Mouse (Mus musculus) left cerebral cortex, adult 6 months (tissue): ENCODE data around the gene Gatad2b. TPM values are rescaled to one million over a fixed set of nuclear protein-coding genes. Genes with fewer than 3 reads are reported as not detected.

ENCODE experiments used
- long read RNA-seq, 2 experiments: library from polyadenylated mRNA; unstranded; transcript quantifications; one replicate each; pipeline ENCODE4 v2.0.0; 2019 to 2020
- polyA plus RNA-seq: library from polyadenylated mRNA; unstranded; fragments of <200 nt; fragmentation: Nextera tagmentation; gene quantifications from 2 replicates; pipeline ENCODE4 v1.2.3, GENCODE M21; 2021

Gatad2b gene
- 9.9 and 10.3 TPM in 2 replicates for polyA plus RNA-seq
- long read RNA-seq, experiment 1, full-length matches to known transcripts = 2 of 23 reads
- long read RNA-seq, experiment 1, partial matches to known transcripts = 2 of 23 reads
- long read RNA-seq, experiment 1, other reads (novel, unspliced or antisense) = 19 of 23 reads
- long read RNA-seq, experiment 2, full-length matches to known transcripts = 4 of 23 reads
- long read RNA-seq, experiment 2, partial matches to known transcripts = 4 of 23 reads
- long read RNA-seq, experiment 2, other reads (novel, unspliced or antisense) = 15 of 23 reads

GRCm38 (mm10) chr3:90292345-90293275 lies at the start of gene Gatad2b:
Gene Gatad2b (plus strand): TSS chr3:90293178.

GRCm38 (mm10) chr3:90247960-90248745 lies 44.8 kb upstream of the Gatad2b start, which contains the start of gene Slc39a1:
Gene Slc39a1 (plus strand): TSS chr3:90248172.

GRCm38 (mm10) chr3:90253653-90254418 lies 39.1 kb upstream of the Gatad2b start, which contains the start of gene Crtc2:
Gene Crtc2 (plus strand): TSS chr3:90254163.

GRCm38 (mm10) chr3:90265034-90265931 lies 27.7 kb upstream of the Gatad2b start, which contains the start of gene Dennd4b:
Gene Dennd4b (plus strand): TSS chr3:90265185.

DNA sequence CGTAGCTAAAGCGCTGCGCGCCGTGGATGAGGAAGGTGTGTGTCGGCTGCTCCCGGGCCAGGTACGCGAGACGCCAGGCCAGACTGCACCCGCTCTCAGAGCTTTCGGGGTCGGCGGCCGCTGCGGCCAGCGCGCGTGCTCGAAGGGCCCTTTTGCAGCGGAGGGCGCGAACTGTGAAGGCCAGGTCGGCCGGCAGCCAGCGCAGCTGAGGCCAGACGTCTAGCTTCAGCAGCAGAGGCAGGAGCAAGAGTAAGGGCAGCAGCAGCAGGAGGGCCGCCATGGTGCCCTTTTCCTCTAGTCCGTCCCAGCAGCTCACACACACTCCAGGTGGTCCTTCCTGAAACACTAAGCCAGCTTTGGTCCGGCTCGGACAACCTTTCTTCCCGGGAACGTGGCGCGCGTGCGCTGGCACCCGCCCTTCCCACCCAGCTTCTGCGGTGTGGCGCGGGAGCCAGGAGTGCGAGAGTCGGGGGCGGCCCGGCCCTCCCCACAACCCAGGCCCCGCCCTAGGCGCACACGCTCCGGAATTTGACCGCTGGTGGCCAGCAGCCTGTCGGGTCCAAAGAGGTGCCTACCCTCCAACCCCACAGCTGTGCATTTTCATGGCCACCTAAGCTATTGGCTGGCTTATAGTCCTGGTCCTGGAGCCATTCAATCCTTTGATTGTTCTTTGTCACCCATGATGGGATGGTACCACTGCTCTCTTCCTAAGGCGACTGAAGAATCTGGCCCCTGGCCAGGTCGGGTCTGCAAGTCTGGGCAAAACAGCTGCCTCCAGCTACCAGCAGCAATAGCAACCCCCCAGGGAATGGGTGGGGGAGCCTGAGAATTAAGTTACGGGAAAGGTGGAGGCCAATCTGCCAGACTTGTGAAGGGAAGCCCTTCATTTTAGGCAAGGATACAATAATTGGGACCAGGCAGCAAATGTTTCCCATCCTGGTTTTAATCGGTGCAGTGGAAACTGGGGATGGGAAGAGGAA lies 96.8 kb downstream of the Gatad2b start, which contains the start of gene Slc27a3:
Gene Slc27a3, minus strand, starts transcription at position 428 of the 980 bp plus-strand sequence.

Other genes with a start within 250 kb of the Gatad2b start
- 379 and 544 TPM in 2 replicates for gene 4933434E20Rik, start 241.5 kb upstream of the Gatad2b start, polyA plus RNA-seq
- gene Ubap2l, start 240.6 kb upstream of the Gatad2b start, polyA plus RNA-seq = 76.5 and 86.2 TPM in 2 replicates
- 166 and 186 TPM in 2 replicates for gene Tpm3, start 220.5 kb upstream of the Gatad2b start, polyA plus RNA-seq
- 0.04 TPM in 1 of 2 replicates, not detected in the other for gene Nup210l, start 189.0 kb upstream of the Gatad2b start, polyA plus RNA-seq
- gene Rps27, start 79.5 kb upstream of the Gatad2b start, polyA plus RNA-seq = 2,956 and 3,020 TPM in 2 replicates
- 7.3 and 9.6 TPM in 2 replicates for gene Rab13, start 79.5 kb upstream of the Gatad2b start, polyA plus RNA-seq
- gene Jtb, start 61.6 kb upstream of the Gatad2b start, polyA plus RNA-seq = 86.5 and 88.1 TPM in 2 replicates
- 0.34 and 0.60 TPM in 2 replicates for gene Creb3l4, start 49.7 kb upstream of the Gatad2b start, polyA plus RNA-seq
- gene Slc39a1, start 45.0 kb upstream of the Gatad2b start, polyA plus RNA-seq = 91.9 and 104 TPM in 2 replicates
- 9.5 and 15.9 TPM in 2 replicates for gene Crtc2, start 39.0 kb upstream of the Gatad2b start, polyA plus RNA-seq
- gene Dennd4b, start 28.0 kb upstream of the Gatad2b start, polyA plus RNA-seq = 6.2 and 6.9 TPM in 2 replicates
- gene Slc27a3, start 96.8 kb downstream of the Gatad2b start, polyA plus RNA-seq = 2.0 TPM in 2 replicates
- gene Ints3, start 140.4 kb downstream of the Gatad2b start, polyA plus RNA-seq = 10.8 and 12.5 TPM in 2 replicates
- 0.73 and 0.85 TPM in 2 replicates for gene Npr1, start 172.7 kb downstream of the Gatad2b start, polyA plus RNA-seq
- 69.5 and 88.4 TPM in 2 replicates for gene Ilf2, start 182.9 kb downstream of the Gatad2b start, polyA plus RNA-seq
- 82.3 and 99.2 TPM in 2 replicates for gene Snapin, start 197.9 kb downstream of the Gatad2b start, polyA plus RNA-seq
- 96.5 and 106 TPM in 2 replicates for gene Chtop, start 216.3 kb downstream of the Gatad2b start, polyA plus RNA-seq
- 326 TPM in 2 replicates for gene S100a1, start 221.2 kb downstream of the Gatad2b start, polyA plus RNA-seq
- 149 and 180 TPM in 2 replicates for gene S100a13, start 221.3 kb downstream of the Gatad2b start, polyA plus RNA-seq
- not detected in 2 replicates for gene S100a14, start 233.7 kb downstream of the Gatad2b start, polyA plus RNA-seq
- gene S100a16, start 244.1 kb downstream of the Gatad2b start, polyA plus RNA-seq = 168 and 195 TPM in 2 replicates